Mouse (Mus musculus) small intestine, adult 2 months (tissue): ENCODE measurements around the gene Arrdc5. TPM values are rescaled to one million over a fixed set of nuclear protein-coding genes. Genes with fewer than 3 reads are reported as not detected.

Experiments used
- H3K27ac ChIP-seq: fragments of 200-500 bp; 2 replicates; pipeline ENCODE4 v1.5.1; 2012; ENCODE audit warnings: low read depth, low read length, control low read depth, inconsistent platforms; ENCODE audit not compliant: insufficient read depth
- H3K27me3 ChIP-seq: fragments of 200-500 bp; 2 replicates; pipeline ENCODE4 v1.6.1; 2012; ENCODE audit warnings: mild to moderate bottlenecking, moderate library complexity, low read length, inconsistent platforms; ENCODE audit not compliant: control insufficient read depth, insufficient read depth
- H3K36me3 ChIP-seq: fragments of 200-500 bp; 2 replicates; pipeline ENCODE4 v1.6.1; 2012; ENCODE audit warnings: mild to moderate bottlenecking, low read length, control low read depth, inconsistent platforms; ENCODE audit not compliant: control insufficient read depth, insufficient read depth
- H3K4me1 ChIP-seq: fragments of 200-500 bp; 2 replicates; pipeline ENCODE4 v1.6.1; 2012; ENCODE audit warnings: low read length, inconsistent platforms, mixed read lengths; ENCODE audit not compliant: control insufficient read depth, insufficient read depth, insufficient read length
- H3K4me3 ChIP-seq: fragments of 200-500 bp; 2 replicates; pipeline ENCODE4 v1.5.1; 2012; ENCODE audit warnings: low read depth, mild to moderate bottlenecking, control low read depth, inconsistent platforms, low read length, moderate library complexity
- CTCF ChIP-seq: fragments of 200-500 bp; IDR thresholded peaks from 2 replicates; pipeline ENCODE4 v1.5.1; 2012; ENCODE audit warnings: low read depth, mild to moderate bottlenecking, control low read depth, inconsistent platforms, low read length, moderate library complexity, mixed read lengths; ENCODE audit not compliant: insufficient replicate concordance, insufficient read length; ENCODE audit errors: extremely low read depth
- POLR2A ChIP-seq: fragments of 200-500 bp; IDR thresholded peaks from 2 replicates; pipeline ENCODE4 v1.6.1; 2012; ENCODE audit warnings: low read depth, mild to moderate bottlenecking, control low read depth, inconsistent platforms, low read length, moderate library complexity
- WGBS: fragments of 180-500 bp; shearing (Covaris S2); methylation state at CpG from one replicate; pipeline ENCODE4 v1.1.7; 2018; 5-methylcytosine and 5-hydroxymethylcytosine counted together
- polyA plus RNA-seq: library from polyadenylated mRNA; depleted of rRNA; stranded (reverse); fragments of >200 nt; gene quantifications from 2 replicates; pipeline ENCODE4 v1.2.3, GENCODE M21; 2012; rRNA removed

Arrdc5 gene
- polyA plus RNA-seq, 1 experiment = not detected

GRCm38 (mm10) chr17:56255429-56255828 is 44.7 kb downstream of the Arrdc5 start:
- WGBS = 20% methylated on average over 9 of the region's 9 CpGs
- no peak overlapping the region for H3K27ac ChIP-seq
- H3K4me3 ChIP-seq = no peak overlapping the region
- no peak for TF ChIP-seq CTCF
- TF ChIP-seq POLR2A = no peak
- H3K36me3 ChIP-seq = peaks cover 18% of the 10 kb centered on the region
- H3K4me1 ChIP-seq = peaks cover 19% of the 10 kb centered on the region
- no peaks in the 10 kb centered on the region for H3K27me3 ChIP-seq

- peaks cover 10% of the 10 kb centered on the region for H3K36me3 ChIP-seq
- no peak overlapping the region for H3K4me3 ChIP-seq
- TF ChIP-seq CTCF = no peak
- TF ChIP-seq POLR2A = no peak
- no peaks in the 10 kb centered on the region for H3K27me3 ChIP-seq
- peaks cover 17% of the 10 kb centered on the region for H3K4me1 ChIP-seq
- H3K27ac ChIP-seq = no peak overlapping the region
- 84% methylated on average over 4 of the region's 4 CpGs for WGBS
Measured at GRCm38 (mm10) chr17:56254695-56255094, 45.4 kb downstream of the Arrdc5 start.

- WGBS = 16% methylated on average over 6 of the region's 6 CpGs
- Histone ChIP-seq H3K4me3 (no peak overlapping the region), H3K27ac (no peak overlapping the region), H3K27me3 (no peaks in the 10 kb centered on the region), H3K4me1 (peaks cover 2% of the 10 kb centered on the region; the same call in 1 of the 2 replicates), H3K36me3 (no peaks in the 10 kb centered on the region)
- no peak for TF ChIP-seq POLR2A
- TF ChIP-seq CTCF = peak; percentile 69; the same call in 1 of the 2 replicates
Measured at GRCm38 (mm10) chr17:56251136-56251829, 48.8 kb downstream of the Arrdc5 start.

GRCm38 (mm10) chr17:56245608-56246007 is 54.5 kb downstream of the Arrdc5 start:
- no peak overlapping the region for H3K4me3 ChIP-seq
- WGBS = 61% methylated on average over 7 of the region's 7 CpGs
- TF ChIP-seq CTCF (no peak), POLR2A (no peak)

More at GRCm38 (mm10) chr17:56245608-56246007, 54.5 kb downstream of the Arrdc5 start:
- H3K27ac ChIP-seq = no peak overlapping the region
- H3K27me3 ChIP-seq = no peaks in the 10 kb centered on the region
- no peaks in the 10 kb centered on the region for H3K36me3 ChIP-seq
- no peaks in the 10 kb centered on the region for H3K4me1 ChIP-seq

Other genes starting within 250 kb of the Arrdc5 start
- 27.4 and 57.1 TPM in 2 replicates for gene Ubxn6, start 225.3 kb downstream of the Arrdc5 start, polyA plus RNA-seq
- gene Hdgfl2, start 220.7 kb downstream of the Arrdc5 start, polyA plus RNA-seq = 23.1 and 24.2 TPM in 2 replicates
- 6.2 and 8.9 TPM in 2 replicates for gene Plin4, start 190.5 kb downstream of the Arrdc5 start, polyA plus RNA-seq
- gene Plin5, start 182.7 kb downstream of the Arrdc5 start, polyA plus RNA-seq = 0.04 and 0.05 TPM in 2 replicates
- 10.6 and 28.7 TPM in 2 replicates for gene Lrg1, start 178.3 kb downstream of the Arrdc5 start, polyA plus RNA-seq
- gene Sema6b, start 159.9 kb downstream of the Arrdc5 start, polyA plus RNA-seq = 6.4 and 12.2 TPM in 2 replicates
- 4.2 and 10.3 TPM in 2 replicates for gene Tnfaip8l1, start 137.8 kb downstream of the Arrdc5 start, polyA plus RNA-seq
- gene Mydgf, start 116.4 kb downstream of the Arrdc5 start, polyA plus RNA-seq = 82.7 and 86.4 TPM in 2 replicates
- 27.4 and 39.4 TPM in 2 replicates for gene Dpp9, start 81.4 kb downstream of the Arrdc5 start, polyA plus RNA-seq
- gene Fem1a, start 43.5 kb downstream of the Arrdc5 start, polyA plus RNA-seq = 21.3 and 22.9 TPM in 2 replicates
- gene Ticam1, start 23.5 kb downstream of the Arrdc5 start, polyA plus RNA-seq = 39.7 and 96.6 TPM in 2 replicates
- 137 and 299 TPM in 2 replicates for gene Plin3, start 7.4 kb downstream of the Arrdc5 start, polyA plus RNA-seq
- 7.6 and 16.3 TPM in 2 replicates for gene Uhrf1, start 3.0 kb upstream of the Arrdc5 start, polyA plus RNA-seq
- 20.5 and 38.3 TPM in 2 replicates for gene Kdm4b, start 25.8 kb upstream of the Arrdc5 start, polyA plus RNA-seq
- gene Ptprs, start 176.2 kb upstream of the Arrdc5 start, polyA plus RNA-seq = 42.5 and 54.1 TPM in 2 replicates
- not detected in 2 replicates for gene Znrf4, start 212.1 kb upstream of the Arrdc5 start, polyA plus RNA-seq